Mouse (Mus musculus): ENCODE data around the gene Ptp4a2.

The Ptp4a2 gene

DNA sequence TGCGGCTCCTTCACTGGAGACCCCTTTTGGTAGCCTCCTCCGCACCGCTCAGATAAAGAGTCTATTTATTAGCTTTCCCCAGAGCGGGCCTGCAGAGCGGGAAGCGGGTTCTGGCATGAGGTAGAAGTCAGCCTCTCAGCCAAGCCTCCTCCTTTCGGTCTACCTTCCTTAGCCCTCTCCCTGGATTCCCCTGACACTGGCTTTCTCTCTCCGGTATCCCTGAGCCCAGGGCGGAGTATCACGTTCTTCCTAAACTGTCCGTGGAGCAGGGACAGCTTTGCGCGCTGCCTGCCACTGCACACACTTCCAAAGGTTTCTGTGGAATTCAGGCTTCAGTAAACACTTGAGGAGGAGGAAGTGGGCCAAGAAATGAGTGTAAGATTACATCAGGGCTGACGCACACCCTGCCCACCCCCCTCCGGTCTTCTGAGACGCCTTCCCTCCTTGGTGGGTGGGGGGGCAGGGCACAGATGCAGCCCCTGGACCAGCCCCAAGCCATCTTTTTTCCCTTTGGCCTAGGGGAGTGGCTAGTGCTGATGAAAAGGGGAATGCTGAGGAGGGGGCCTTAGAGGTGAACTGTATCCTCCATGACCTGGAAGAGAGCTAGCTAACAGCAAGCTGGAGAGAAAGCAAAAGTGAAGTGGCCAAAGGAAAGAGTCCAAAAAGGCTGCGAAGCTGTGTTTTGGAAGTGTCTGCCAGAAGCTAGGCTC lies 15.7 kb upstream of the Ptp4a2 start:
- in situ Hi-C loops (cut with MboI, MseI), result no loop called here

DNA sequence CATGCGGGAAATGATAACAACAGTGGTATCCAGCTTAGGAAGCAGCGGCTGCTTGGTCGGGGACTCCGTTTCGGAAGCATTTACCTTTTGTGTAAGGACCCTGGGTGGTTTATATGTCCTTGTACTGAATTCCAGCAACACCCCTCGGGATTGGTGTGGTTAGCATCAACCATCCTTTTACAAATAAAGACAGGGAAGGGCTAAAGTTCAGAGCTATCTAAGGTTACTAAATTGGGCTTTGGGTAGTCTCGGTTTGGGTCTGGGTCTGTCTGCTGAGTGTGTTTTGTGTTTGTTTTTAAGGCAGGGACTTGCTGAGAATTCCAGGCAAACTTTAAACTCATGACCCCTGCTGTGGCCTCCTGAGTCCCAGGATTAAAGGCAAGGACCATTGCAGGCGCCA lies 15.2 kb upstream of the Ptp4a2 start:
- in situ Hi-C loops (cut with MboI, MseI), result no loop called here

DNA sequence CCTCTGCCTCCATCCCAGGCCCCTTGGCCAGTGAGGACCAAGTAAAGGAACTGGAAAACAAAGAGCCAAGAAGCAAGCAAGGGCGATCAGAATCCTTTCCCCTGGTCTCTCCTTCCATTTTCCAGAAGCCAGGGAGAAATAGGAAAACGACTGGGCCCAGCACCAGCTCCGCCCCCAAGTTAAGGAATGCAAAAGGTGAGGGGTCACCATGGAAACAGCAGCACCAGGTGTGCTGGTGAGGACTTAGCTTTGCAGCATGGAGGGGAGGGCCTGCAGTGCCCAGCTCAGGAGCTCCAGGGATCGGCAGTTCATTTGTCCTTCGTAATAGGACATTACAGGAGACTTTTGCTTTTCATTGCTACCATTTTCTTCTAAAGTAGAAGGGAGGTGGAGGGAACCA lies 13.0 kb upstream of the Ptp4a2 start:
- in situ Hi-C loops (cut with MboI, MseI), result no loop called here

DNA sequence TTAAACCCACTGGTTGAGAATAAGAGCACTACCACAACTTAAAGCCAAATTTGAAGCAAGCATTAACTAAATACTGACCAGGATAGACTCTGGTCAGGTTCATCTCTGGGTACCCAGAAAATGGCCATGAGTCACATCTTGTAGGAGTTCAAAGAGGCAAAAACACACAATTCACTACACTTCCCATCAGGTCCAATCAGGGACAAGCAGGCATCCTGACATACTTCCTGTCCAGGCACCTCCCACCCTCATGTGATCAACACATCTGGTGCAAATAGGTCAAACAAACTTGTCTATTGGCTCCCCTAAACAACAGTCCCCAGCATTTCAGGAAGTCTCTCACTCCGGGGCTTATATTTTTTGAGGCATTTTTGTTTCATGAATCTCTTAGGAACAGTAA lies 7.7 kb upstream of the Ptp4a2 start:
- in situ Hi-C loops (cut with MboI, MseI), result no loop called here

DNA sequence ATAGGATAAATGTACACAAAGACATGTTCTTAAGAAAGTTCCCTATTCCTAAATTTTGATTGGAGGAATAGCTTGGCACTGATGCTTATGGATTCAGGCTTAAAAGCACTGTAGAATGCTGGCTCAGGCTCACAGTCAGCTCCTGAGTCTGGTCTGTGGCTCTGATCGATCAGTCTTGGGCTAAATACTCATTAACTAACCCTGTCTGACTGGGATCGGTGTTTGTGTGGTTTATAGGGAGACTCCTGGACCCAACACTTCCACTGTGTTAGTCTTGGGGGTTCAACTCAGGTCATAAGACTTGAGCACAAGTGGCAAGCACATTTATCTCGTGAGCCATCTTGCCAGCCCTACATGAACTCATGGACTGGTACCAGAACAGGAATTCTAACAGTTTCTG lies 6.0 kb upstream of the Ptp4a2 start:
- in situ Hi-C loops (cut with MboI, MseI), result no loop called here

DNA sequence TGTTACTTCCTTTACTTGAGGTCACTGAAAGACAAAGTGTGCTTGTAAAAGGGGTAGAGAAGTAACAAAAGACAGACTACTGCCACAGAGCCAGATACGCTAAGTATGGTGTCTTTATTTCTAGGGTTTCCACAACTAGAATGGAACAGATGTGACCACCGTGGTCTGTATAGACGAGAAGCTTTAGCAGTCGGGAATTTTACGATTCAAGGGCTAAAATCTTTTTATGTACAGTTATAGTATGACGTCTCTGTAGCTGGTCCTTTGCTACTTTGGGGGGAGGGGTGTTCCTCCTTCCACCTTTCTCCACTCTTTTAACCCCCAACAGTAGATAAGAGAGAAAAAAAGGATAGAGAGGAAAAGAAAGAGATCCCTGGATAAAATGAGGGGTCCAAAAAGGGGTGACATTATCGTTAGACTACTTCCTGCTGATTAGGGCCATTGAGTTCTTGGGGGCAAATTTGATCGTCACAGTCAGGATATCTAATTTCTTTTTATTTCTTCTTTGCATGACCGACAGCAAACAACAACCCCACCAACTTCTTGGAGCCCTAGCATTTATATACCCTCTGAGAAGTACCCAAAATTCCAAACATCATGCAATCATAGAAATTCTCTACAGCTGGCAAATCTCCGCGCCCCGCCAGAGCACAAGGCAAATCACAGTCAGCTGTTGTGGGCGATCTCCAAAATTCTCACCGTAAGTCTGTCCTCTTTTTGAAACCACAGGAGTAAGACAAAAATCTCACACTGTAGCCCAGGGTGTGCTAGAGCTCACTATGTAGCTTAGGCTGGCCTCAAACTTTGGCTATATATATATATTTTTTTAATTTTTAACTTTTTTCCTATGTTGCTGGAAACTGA lies 818 bp downstream of the Ptp4a2 start:
- in situ Hi-C loops (cut with MboI, MseI), result no loop called here

DNA sequence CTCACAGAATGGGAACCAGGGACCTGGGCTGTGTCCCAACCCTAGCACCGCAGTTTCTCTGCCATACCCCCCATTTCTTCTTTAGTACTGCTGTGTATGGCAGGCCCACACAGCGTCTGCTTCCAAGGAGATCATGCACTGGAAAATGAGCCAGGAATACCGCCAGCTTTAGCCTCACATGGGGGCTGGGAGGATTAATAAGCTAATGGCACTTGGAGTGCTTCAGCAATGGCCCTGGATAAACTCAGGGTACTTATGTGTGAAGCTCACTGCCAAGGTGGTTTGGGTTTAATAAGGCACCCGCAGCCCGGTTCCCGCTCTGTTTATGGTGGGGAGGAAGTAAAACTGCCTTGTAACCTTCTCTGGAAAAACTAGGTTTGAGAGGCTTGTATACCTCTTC lies 6.6 kb downstream of the Ptp4a2 start:
- in situ Hi-C loops (cut with MboI, MseI), result no loop called here

DNA sequence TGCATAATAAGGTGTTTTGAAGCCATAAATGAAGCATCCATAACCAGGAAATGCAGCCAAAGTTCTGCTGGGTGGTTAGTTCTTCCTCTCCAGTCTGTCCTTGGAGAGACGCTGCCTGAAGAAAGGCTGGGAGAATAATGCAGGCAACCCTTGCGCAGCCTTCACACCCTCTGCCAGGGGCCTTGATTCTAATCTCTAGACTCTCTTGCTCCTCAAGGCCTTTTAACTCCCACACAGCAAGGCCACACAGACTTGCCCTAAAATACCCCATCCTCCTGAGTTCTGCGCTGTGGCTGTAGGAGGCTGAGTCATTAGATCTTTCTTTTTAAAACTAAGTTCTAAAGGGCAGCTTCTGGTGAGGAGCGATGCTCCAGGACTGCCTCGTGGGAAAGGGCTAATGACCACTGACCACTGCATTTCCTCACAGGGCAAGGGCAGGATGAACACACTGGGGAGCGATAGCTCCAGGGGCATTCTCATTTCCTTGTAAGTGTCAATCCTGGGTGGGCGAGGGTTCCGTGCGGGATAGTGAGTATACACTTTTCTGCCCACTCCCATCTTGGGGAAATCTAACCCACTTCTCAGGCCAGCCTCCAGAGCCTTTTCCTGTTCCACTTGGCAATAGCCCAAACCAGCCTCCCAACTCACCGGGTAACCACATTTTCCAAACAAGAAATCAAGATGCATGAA lies 7.6 kb downstream of the Ptp4a2 start:
- in situ Hi-C loops (cut with MboI, MseI), result no loop called here

DNA sequence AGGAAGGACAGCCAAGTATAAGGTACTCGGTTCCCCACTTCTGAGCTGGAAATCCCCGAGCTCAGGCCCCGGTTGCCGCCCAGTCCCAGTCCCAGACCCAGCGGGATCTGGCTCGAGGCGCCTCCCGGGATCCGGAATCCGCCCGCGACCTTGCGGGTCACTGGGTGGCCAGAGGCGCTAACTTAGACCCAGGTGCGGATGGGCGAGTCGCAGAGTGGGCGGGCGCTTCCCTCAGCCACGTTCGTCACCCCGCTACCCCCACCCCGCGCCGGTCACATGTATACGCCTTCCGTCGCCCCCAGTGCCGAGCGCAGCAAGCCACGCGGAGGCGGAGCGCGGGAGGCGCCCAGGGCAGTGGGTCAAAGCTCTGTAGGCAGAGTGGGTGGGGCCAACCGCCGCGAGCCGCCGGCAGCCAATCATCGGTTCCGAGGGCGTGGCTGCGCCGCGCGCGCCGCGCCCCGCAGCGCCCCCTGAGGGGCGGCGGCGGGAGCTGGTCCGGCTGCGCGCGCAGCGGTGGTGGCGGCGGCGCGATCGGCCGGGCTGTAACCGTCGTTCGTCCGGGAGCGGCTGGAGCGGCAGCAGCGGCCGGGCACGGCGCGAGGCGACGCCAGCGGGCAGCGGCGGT lies 8.8 kb downstream of the Ptp4a2 start:
- in situ Hi-C loops (cut with MboI, MseI), result no loop called here

DNA sequence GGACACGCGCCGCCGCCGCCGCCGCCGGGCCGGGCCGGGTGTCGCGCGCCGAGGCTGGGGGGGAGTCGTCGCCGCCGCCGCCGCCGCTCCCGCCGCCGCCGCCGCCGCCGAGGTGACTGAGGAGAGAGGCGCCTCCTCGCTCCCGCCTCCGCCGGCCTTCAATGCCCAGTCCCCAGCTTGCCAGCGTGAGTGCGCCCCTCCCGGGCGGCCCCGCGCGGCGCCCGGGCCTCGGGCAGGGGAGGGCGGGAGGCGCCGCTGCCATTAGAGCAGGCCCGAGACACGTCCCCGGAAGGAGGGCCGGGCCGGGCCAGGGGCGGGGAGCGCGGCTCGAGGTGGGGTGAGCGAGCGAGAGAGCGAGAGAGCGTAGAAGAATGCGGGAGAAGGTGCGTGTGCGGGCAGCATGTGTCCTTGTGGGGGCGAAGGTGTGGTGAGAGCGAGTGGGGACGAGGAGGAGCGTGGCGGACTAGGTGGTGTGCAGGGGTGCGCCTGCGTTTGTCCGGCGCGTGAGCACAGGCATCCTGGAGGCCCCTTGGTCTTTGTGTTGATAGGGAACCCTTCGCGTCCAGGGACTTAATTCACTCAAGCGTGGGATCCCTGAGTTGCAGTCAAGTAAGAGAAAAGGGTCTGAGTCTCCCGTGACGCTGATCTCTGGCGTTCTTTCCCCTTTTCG lies 9.5 kb downstream of the Ptp4a2 start:
- in situ Hi-C loops (cut with MboI, MseI), result no loop called here

DNA sequence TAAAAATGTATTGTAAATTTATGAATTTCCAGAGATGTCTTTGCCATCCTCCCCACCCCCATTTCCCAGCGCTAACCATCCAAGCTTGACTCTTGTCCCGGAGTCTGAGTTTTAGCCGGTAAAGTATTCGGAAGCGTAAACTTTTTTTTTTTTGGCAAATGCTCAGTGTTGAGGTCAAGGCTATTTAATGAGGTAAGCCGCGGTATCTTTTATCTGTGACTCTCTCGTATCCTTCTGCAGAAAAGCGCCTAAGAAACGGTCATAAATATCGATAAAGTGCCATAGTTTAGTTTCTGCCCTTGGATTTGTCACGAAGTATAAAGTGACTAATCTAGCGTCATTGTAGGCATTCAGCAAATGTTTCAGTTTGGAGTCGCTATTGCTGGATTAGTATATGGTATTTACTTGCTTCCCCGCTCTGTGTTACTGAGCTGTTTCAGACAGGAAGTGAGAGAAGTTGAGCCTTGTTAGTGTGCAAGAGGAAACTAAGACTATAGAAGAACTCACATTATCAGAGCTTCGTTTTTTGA lies 10.1 kb downstream of the Ptp4a2 start:
- in situ Hi-C loops (cut with MboI, MseI), result no loop called here

DNA sequence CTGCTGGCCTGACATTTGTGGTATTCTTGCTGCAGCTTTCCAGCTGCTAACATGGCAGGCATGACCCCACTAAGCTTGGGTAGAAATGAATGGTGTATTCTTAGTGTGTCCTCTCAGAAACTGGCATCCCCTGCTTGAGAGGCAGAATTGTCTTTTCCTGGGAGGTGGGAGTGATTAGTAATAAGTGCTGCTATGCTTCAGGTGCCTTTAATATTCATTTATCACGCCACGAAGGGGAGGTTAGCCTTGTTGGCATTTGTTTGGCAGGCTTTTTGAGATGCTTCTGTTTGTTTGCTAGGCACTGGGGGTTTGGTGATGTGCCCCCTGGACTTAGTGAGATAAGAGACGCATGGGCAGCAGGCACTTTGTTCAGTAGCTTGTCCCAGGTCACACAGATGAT lies 11.3 kb downstream of the Ptp4a2 start:
- in situ Hi-C loops (cut with MboI, MseI), result no loop called here

DNA sequence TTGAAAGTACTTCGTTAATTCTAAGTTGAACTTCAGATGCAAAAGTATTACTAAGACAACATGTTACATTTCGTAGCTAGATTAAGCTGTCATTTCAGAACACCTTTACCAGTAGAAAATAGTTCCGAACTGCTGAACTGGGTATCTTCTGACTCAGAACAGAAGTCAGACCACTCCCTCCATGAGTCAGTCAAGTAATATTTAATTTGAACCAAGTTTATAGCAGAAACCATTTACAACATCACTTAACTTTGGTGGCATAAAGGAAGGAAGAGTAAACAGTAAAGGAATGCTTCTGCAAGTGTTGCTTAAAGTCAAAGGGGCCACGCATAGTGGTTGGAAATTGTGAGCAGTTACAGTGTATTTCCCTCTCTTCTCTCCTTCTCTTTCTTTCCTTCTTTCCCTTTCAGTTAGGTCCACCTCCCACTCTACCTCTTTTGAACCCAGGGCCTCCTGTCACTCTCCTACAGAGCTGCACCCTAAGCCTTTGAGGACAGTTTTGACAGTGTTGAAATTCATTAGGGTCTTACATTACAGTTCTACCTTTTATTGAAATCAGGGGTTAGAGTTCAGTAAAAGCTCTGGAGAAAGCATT lies 12.3 kb downstream of the Ptp4a2 start:
- in situ Hi-C loops (cut with MboI, MseI), result no loop called here

DNA sequence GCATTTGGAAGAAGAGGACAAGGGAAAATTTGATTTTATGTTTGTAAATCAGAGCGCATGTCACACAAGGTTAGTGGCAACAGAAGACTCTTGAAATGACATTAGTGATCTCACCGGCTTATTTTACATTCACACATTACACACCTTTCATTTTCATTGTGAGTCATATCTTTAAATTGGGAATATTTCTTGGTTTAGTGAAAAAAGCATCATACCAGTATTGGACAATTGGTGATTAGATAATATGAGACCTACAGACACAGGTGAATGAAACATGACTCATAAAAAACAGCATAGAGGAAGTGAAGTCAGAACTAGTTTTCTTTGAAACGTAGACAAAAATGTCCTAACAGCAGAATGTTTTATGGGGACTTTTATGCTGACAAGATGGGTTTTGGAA lies 16.6 kb downstream of the Ptp4a2 start:
- in situ Hi-C loops (cut with MboI, MseI), result no loop called here

DNA sequence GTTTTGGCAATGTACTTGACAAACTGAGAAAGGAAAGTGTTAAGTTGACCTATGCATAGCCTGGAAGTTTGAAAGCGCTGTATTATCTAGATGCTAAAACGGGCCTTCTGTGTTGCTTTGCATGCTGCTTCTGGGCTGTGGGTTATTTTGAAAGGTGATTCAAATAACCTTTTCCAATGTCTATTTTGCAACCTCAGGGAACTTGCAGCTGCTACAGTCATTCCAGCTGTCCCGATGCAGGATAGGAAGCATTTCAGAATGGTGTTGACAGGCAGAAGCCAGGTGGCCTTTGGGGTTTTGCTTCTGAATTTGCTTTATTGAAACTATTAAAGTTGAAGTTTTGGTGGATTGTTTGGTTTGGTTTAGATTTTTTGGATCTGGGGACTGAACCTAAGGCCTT lies 17.1 kb downstream of the Ptp4a2 start:
- in situ Hi-C loops (cut with MboI, MseI), result no loop called here

DNA sequence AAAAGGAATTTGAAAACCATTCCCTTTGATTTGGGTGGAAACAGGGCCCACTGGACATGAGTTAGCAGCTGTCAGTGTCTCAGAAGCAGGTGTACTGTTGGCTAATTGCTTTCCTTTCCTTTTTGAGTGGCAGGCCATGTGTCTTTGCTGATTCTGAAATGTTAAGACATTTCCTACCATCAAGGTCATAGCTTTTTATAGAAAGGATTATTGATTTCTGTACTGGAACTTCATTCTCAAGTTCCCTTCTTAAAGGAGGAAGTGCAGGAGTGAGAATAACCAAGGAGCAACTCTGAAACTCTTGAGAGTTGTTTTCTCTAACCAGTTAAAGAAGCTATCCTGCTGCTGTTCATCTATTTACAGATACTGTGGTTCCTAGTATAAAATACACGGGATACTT lies 18.8 kb downstream of the Ptp4a2 start:
- in situ Hi-C loops (cut with MboI, MseI), result loop anchor here (5.0 to 10.0 kb wide), 2 partner anchors 37 to 125 kb away; no protein-coding TSS in a partner anchor

DNA sequence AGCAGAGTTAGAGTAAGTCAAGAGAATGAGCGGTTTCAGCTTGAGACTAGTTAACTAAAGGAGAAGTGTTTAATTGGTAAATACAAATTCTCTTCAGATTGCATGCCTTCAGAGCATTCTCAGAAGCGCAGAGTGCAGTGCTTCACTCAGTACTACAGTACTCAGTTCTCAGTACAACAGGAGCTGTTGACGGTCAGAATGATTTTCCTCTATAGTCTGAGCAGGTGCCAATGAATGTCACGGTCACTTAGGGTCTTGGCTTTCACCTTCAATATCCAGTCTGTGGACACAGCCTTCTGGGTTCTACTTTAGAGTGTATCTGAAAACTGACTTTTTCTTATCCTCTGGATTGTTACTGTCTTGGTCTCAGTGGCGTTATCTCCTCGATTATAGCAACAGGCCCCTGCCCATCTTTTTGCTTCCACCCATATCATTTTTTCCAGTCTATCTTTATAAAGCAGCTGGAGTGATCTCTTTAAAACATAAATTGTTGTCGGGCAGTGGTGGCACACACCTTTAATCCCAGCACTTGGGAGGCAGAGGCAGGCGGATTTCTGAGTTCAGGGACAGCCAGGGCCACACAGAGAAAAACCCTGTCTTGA lies 19.4 kb downstream of the Ptp4a2 start:
- in situ Hi-C loops (cut with MboI, MseI), result loop anchor here (5.0 to 10.0 kb wide), 2 partner anchors 38 to 126 kb away; no protein-coding TSS in a partner anchor

DNA sequence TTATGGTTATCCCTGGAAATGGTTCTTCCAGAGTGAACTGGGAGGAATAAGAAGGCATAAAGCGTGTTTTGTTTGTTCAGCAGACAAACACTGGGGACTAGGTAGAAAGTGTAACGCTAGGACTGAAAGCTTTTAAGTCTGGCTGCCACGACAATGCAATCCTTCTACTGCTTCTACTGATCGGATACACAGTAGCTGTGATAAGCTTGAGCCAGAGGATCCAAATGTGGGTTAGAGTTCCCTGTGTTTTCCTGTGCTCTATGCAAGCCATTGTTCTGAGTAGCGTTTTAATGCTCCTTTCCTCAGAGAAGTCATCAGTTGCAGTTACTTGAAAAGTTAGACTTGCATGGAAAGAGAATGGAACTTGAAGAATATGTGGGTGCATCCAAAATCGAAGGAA lies 23.6 kb downstream of the Ptp4a2 start:
- in situ Hi-C loops (cut with MboI, MseI), result loop anchor here (5.0 to 10.0 kb wide), 2 partner anchors 42 to 130 kb away; no protein-coding TSS in a partner anchor

DNA sequence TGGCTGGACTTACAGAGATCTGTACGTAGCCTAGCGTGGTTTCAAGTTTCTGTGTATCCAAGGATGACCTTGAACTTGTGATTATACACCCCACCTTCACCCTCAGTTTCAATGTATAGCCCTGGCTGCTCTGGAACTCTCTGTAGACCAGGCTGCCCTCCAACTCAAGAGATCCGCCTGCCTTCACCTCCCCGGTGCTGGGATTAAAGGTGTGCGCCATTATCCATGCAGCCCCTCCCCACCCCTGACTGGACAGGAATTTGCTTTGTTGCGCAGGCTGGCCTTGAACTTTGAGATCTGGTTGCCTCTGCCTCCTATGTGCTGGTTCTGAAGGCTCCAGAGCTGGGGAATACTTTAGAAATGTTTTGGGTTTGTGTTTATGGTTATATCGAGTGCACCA lies 24.3 kb downstream of the Ptp4a2 start:
- in situ Hi-C loops (cut with MboI, MseI), result loop anchor here in 1 of 2 experiments (10.0 kb wide), 1 partner anchor 130 kb away; no protein-coding TSS in a partner anchor

Measured in T-helper 17 cell (primary cell).